Mouse (Mus musculus) retina, postnatal 7 days (tissue): ENCODE data around the gene Gm17535.
"Not testable (repeated sequence)": the region's sequence is repeated elsewhere in the genome, so short reads cannot be mapped to it uniquely, and the experiment has no call there.

ENCODE experiments used
- DNase-seq: peaks from one replicate; pipeline ENCODE4 v3.0.0-alpha.2; 2012; ENCODE audit warnings: low read depth, low spot score

Gene Gm17535

GRCm38 (mm10) chr9:3024912-3025467 is 9.4 kb upstream of the Gm17535 start, which contains the start of gene Gm10717:
TSS of gene Gm10717 (plus strand) at chr9:3025417.
- DNase-seq = not testable (repeated sequence)

- not testable (repeated sequence) for DNase-seq
Measured at GRCm38 (mm10) chr9:3025653-3026052, 8.7 kb upstream of the Gm17535 start.

GRCm38 (mm10) chr9:3026136-3026535 is 8.3 kb upstream of the Gm17535 start:
- not testable (repeated sequence) for DNase-seq

- DNase-seq = not testable (repeated sequence)
Measured at GRCm38 (mm10) chr9:3026741-3027140, 7.7 kb upstream of the Gm17535 start.

GRCm38 (mm10) chr9:3027200-3027599 is 7.2 kb upstream of the Gm17535 start:
- DNase-seq = peak; percentile 28

GRCm38 (mm10) chr9:3029276-3030000 is 5.0 kb upstream of the Gm17535 start:
- DNase-seq = not testable (repeated sequence)

- DNase-seq = peak; percentile 34
Measured at GRCm38 (mm10) chr9:3030677-3031318, 3.6 kb upstream of the Gm17535 start.

GRCm38 (mm10) chr9:3036577-3036976 is 2.2 kb downstream of the Gm17535 start, which contains the start of gene Gm10715:
TSS of gene Gm10715 (plus strand) at chr9:3036877.
- DNase-seq = not testable (repeated sequence)

- peak; percentile 0 for DNase-seq
Measured at GRCm38 (mm10) chr9:3038161-3038560, 3.8 kb downstream of the Gm17535 start.
